ENCODE assay signal across 25 mouse cellular contexts in the genomic region with DNA sequence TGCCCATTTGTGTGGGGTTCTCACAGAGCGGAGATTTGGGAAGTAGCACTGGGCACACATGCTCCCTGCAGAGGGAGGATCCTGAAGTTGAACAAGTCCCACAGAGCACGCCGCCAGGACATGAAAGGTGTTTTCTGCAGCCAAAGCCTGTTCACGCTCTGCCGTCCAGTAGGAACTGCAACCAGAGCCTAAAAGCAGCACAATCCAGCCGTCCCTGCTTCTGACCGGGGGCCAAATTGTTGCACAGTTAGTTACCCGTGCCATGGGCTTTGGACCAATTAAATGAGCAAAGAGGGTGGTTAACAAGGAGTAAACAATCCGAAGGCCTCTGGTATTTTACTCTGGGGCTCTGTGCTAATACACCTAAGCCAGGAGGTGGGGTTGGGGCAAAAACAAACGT. TPM values are rescaled to one million over a fixed set of nuclear protein-coding genes. Genes with fewer than 3 reads are reported as not detected.
DNase-seq lines count a peak whose midpoint lies in the region; ATAC-seq and TF ChIP-seq lines count a peak whose summit lies in the region.
"Had no signal": no experiment of that assay in that cellular context is flagged by ENCODE, and none has a peak within 500 bp of the region (broad histone marks: within the 10 kb centered on the region; RNA-seq: fewer than 3 reads in every experiment).

No protein-coding gene starts in this region.

- H3K27me3 ChIP-seq in lung, postnatal 0 days (replicated peaks; ENCODE audit: insufficient read depth, low read length), result no peaks in the 10 kb centered on the region
- H3K27me3 ChIP-seq in forebrain, embryonic 13.5 days, result no peaks in the 10 kb centered on the region
- H3K27me3 ChIP-seq: embryonic facial prominence, embryonic 15.5 days; forebrain, embryonic 12.5 days; midbrain, embryonic 13.5 days; neural tube, embryonic 12.5 days had no signal

- no peak overlapping the region for H3K4me3 ChIP-seq in lung, postnatal 0 days (ENCODE audit: low read depth, low read length)
- H3K4me3 ChIP-seq in forebrain, embryonic 13.5 days, result no peak overlapping the region
- H3K4me3 ChIP-seq: embryonic facial prominence, embryonic 15.5 days; forebrain, embryonic 12.5 days; midbrain, embryonic 13.5 days; neural tube, embryonic 12.5 days had no signal

- WGBS in lung, postnatal 0 days, result 54% methylated on average over 10 of the region's 10 CpGs
- 67% methylated on average over 10 of the region's 10 CpGs for WGBS in forebrain, embryonic 13.5 days

- H3K9me3 ChIP-seq in lung, postnatal 0 days (ENCODE audit: low read length), result no peaks in the 10 kb centered on the region
- H3K9me3 ChIP-seq in forebrain, embryonic 13.5 days (replicated peaks), result no peaks in the 10 kb centered on the region
- H3K9me3 ChIP-seq: embryonic facial prominence, embryonic 15.5 days; forebrain, embryonic 12.5 days; midbrain, embryonic 13.5 days; neural tube, embryonic 12.5 days had no signal

- peak overlapping the region; percentile 87; the same call in 1 of the 2 replicates for H3K27ac ChIP-seq in lung, postnatal 0 days (ENCODE audit: low read length)
- no peak overlapping the region for H3K27ac ChIP-seq in forebrain, embryonic 13.5 days
- H3K27ac ChIP-seq: embryonic facial prominence, embryonic 15.5 days; forebrain, embryonic 12.5 days; midbrain, embryonic 13.5 days; neural tube, embryonic 12.5 days had no signal

- H3K4me1 ChIP-seq in lung, postnatal 0 days (ENCODE audit: insufficient read depth, low read depth, low read length), result no peaks in the 10 kb centered on the region; the same call in 1 of the 2 replicates
- no peaks in the 10 kb centered on the region for H3K4me1 ChIP-seq in forebrain, embryonic 13.5 days
- H3K4me1 ChIP-seq: forebrain, embryonic 12.5 days; midbrain, embryonic 13.5 days; neural tube, embryonic 12.5 days had no signal

- no peak for TF ChIP-seq EP300 in lung, postnatal 0 days (IDR thresholded peaks at IDR 0.05)

- no peak for ATAC-seq in lung, postnatal 0 days
- ATAC-seq in forebrain, embryonic 13.5 days, result no peak
- ATAC-seq: hindbrain, embryonic 16.5 days; intestine, embryonic 16.5 days; midbrain, embryonic 13.5 days had no signal

- H3K36me3 ChIP-seq in lung, postnatal 0 days (ENCODE audit: insufficient read depth, low read length), result no peaks in the 10 kb centered on the region
- no peaks in the 10 kb centered on the region for H3K36me3 ChIP-seq in forebrain, embryonic 13.5 days (ENCODE audit: poor library complexity, severe bottlenecking)
- H3K36me3 ChIP-seq: embryonic facial prominence, embryonic 15.5 days; forebrain, embryonic 12.5 days; midbrain, embryonic 13.5 days; neural tube, embryonic 12.5 days had no signal

- H3K9ac ChIP-seq in lung, postnatal 0 days (replicated peaks; ENCODE audit: low read depth), result no peak overlapping the region
- H3K9ac ChIP-seq in forebrain, embryonic 13.5 days, result no peak overlapping the region
- H3K9ac ChIP-seq: embryonic facial prominence, embryonic 15.5 days; forebrain, embryonic 12.5 days; midbrain, embryonic 13.5 days; neural tube, embryonic 12.5 days had no signal

- peak; percentile 57 for DNase-seq in adrenal gland, postnatal 14 days
- no peak for DNase-seq in adrenal gland, adult 18-20 months (ENCODE audit: low spot score in 2 of 2)
- DNase-seq in lung, postnatal 0 days (ENCODE audit: low spot score), result peak; percentile 41
- no peak for DNase-seq in lung, postnatal 36 days
- DNase-seq in kidney, adult 9 months, result peak; percentile 35
- DNase-seq in kidney, postnatal 25 days, result peak; percentile 41 to 77
- DNase-seq in cerebellum, adult 9-10 months, result no peak
- DNase-seq: cerebellum, adult 11 months; cerebellum, postnatal 14 days; heart, adult 18-20 months; heart, postnatal 36 days; liver; thymus, postnatal 25 days had no signal

- no peak for TF ChIP-seq CTCF in lung, postnatal 0 days (IDR thresholded peaks at IDR 0.05)

- no peak overlapping the region for H3K4me2 ChIP-seq in lung, postnatal 0 days (replicated peaks; ENCODE audit: low read depth, low read length)
- no peak overlapping the region for H3K4me2 ChIP-seq in forebrain, embryonic 13.5 days
- H3K4me2 ChIP-seq: embryonic facial prominence, embryonic 15.5 days; forebrain, embryonic 12.5 days; midbrain, embryonic 13.5 days; neural tube, embryonic 12.5 days had no signal

RNA-seq across cellular contexts. Expression of gene Fat2, which starts 31.4 kb away (rescaled TPM):
- 0.11 and 0.56 TPM in 2 replicates for total RNA-seq in adrenal gland, postnatal 14 days (2021)
- under 1 TPM; 0.06 to 0.13 TPM for total RNA-seq in adrenal gland, adult 18-20 months (2021)
- polyA plus RNA-seq in lung, postnatal 0 days (2015; fragmentation: Nextera tagmentation; extraction: Ambion mirVana), result 0.23 TPM in 2 replicates
- polyA plus RNA-seq in forebrain, embryonic 13.5 days (2015; fragmentation: Nextera tagmentation; extraction: Ambion mirVana), result not detected in 2 replicates
- total RNA-seq: megakaryocyte, adult 5-6 weeks had no signal
- polyA plus RNA-seq: heart, embryonic 14.5 days; liver, embryonic 16.5 days; small intestine, adult 2 months had no signal

RNA-seq across cellular contexts. Expression of gene Sparc, which starts 55.2 kb away (rescaled TPM):
- total RNA-seq in adrenal gland, postnatal 14 days (2021), result 2,357 and 2,456 TPM in 2 replicates
- total RNA-seq in adrenal gland, adult 18-20 months (2021), result 1,000 to 10,000 TPM; 1,159 to 2,168 TPM
- 3,302 and 3,486 TPM in 2 replicates for polyA plus RNA-seq in lung, postnatal 0 days (2015; fragmentation: Nextera tagmentation; extraction: Ambion mirVana)
- 273 and 289 TPM in 2 replicates for polyA plus RNA-seq in forebrain, embryonic 13.5 days (2015; fragmentation: Nextera tagmentation; extraction: Ambion mirVana)
- total RNA-seq: MEL had no signal

Comparison
In these comparisons a context has a peak if more than half of its experiments do, and no peak if none do; other contexts are left out.
1. DNase-seq: peak in adrenal gland, postnatal 14 days (single experiment), lung, postnatal 0 days (single experiment), kidney, adult 9 months (single experiment) and kidney, postnatal 25 days (2 of 2); none in adrenal gland, adult 18-20 months (0 of 2), lung, postnatal 36 days (single experiment) and cerebellum, adult 9-10 months (single experiment).